In the genomic region with DNA sequence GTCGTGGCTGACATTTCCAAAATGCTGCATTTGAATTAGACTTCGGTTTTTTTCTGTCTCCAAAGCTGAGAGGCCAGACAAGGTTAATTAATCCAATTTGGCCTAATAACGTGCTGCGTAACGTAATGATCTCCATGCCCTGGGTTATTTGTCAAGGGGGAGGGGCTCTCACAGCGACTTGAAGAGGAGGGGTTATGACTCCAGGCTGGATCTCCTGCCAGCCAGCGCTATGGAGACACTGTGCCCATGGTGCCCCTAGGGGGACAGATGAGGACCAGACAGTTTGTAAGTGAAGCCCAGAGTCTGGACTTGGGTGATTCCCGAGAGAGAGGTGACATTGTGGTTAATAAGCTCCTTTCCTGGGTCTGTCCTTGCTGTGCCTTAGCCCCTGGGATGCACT, we compare ENCODE assay signal across 20 mouse cellular contexts. TPM values are rescaled to one million over a fixed set of nuclear protein-coding genes. Genes with fewer than 3 reads are reported as not detected.
"Had no signal": no experiment of that assay in that cellular context is flagged by ENCODE, and none has a peak within 500 bp of the region (broad histone marks: within the 10 kb centered on the region; RNA-seq: fewer than 3 reads in every experiment).

No protein-coding gene starts in this region.

- H3K4me2 ChIP-seq: kidney, embryonic 15.5 days; limb, embryonic 13.5 days; midbrain, embryonic 13.5 days; neural tube, embryonic 15.5 days; stomach, embryonic 15.5 days had no signal

- H3K9ac ChIP-seq: kidney, embryonic 15.5 days; limb, embryonic 13.5 days; liver, embryonic 14.5 days; midbrain, embryonic 13.5 days; neural tube, embryonic 15.5 days; stomach, embryonic 15.5 days had no signal

- DNase-seq: kidney, adult 2 months; kidney, postnatal 14 days; layer of hippocampus, postnatal 36 days; lung, adult 18-20 months; lung, postnatal 14 days; right cerebral cortex, postnatal 4 days; thymus, adult 2 months; thymus, postnatal 25 days had no signal

- ATAC-seq: midbrain, embryonic 13.5 days had no signal

- H3K4me3 ChIP-seq: kidney, embryonic 15.5 days; limb, embryonic 13.5 days; midbrain, embryonic 13.5 days; myocyte; neural tube, embryonic 15.5 days; stomach, embryonic 15.5 days had no signal

- H3K27me3 ChIP-seq: stomach, embryonic 15.5 days had no signal

- H3K4me1 ChIP-seq: neural tube, embryonic 15.5 days; stomach, embryonic 15.5 days had no signal

- H3K9me3 ChIP-seq: kidney, embryonic 15.5 days; limb, embryonic 13.5 days; midbrain, embryonic 13.5 days; neural tube, embryonic 15.5 days; stomach, embryonic 15.5 days had no signal

- H3K27ac ChIP-seq: kidney, embryonic 15.5 days; limb, embryonic 13.5 days; liver, embryonic 14.5 days; midbrain, embryonic 13.5 days; neural tube, embryonic 15.5 days; stomach, embryonic 15.5 days had no signal

- H3K36me3 ChIP-seq: kidney, embryonic 15.5 days; limb, embryonic 13.5 days; midbrain, embryonic 13.5 days; neural tube, embryonic 15.5 days; stomach, embryonic 15.5 days had no signal

RNA-seq across cellular contexts. Expression of gene Sim2, which starts 29.2 kb away (rescaled TPM):
- total RNA-seq: liver, adult 2 months; megakaryocyte-erythroid progenitor cell, adult 5-6 weeks had no signal
- polyA plus RNA-seq: large intestine, adult 2 months; liver, adult 2 months; spleen, adult 2 months; urinary bladder, adult 2 months had no signal

RNA-seq across cellular contexts. Expression of gene Cldn14, which starts 46.9 kb away (rescaled TPM):
- total RNA-seq: megakaryocyte-erythroid progenitor cell, adult 5-6 weeks had no signal
- polyA plus RNA-seq: limb, embryonic 13.5 days; midbrain, embryonic 13.5 days; neural tube, embryonic 15.5 days; spleen, adult 2 months; urinary bladder, adult 2 months had no signal
